Mouse (Mus musculus): ENCODE data around the gene Ankrd33. TPM values are rescaled to one million over a fixed set of nuclear protein-coding genes. Genes with fewer than 3 reads are reported as not detected.

Gene Ankrd33
- polyA plus RNA-seq (2021; fragmentation: Nextera tagmentation), result not detected in 2 replicates
- long read RNA-seq, experiment 1, result 0 reads
- long read RNA-seq, experiment 2, result 0 reads

GRCm38 (mm10) chr15:101115511-101116110, at the start of gene Ankrd33:
TSS of gene Ankrd33 (plus strand) at chr15:101115755.

GRCm38 (mm10) chr15:101077813-101078730, 37.5 kb upstream of the Ankrd33 start, which contains the start of gene Fignl2:
TSS of gene Fignl2 (minus strand) at chr15:101078567.

GRCm38 (mm10) chr15:101128181-101129089, 12.9 kb downstream of the Ankrd33 start, which contains the start of gene Acvrl1:
TSS of gene Acvrl1 (plus strand) at chr15:101128522.

Other genes with a start within 250 kb of the Ankrd33 start
- 16.0 and 35.0 TPM in 2 replicates for gene Scn8a, start 245.9 kb upstream of the Ankrd33 start, polyA plus RNA-seq (2021; fragmentation: Nextera tagmentation)
- not detected in 2 replicates for gene Gm47841, start 68.4 kb upstream of the Ankrd33 start, polyA plus RNA-seq (2021; fragmentation: Nextera tagmentation)
- gene Fignl2, start 37.2 kb upstream of the Ankrd33 start, polyA plus RNA-seq (2021; fragmentation: Nextera tagmentation), result 0.06 TPM in 1 of 2 replicates, not detected in the other
- 4.6 and 7.0 TPM in 2 replicates for gene Acvrl1, start 12.8 kb downstream of the Ankrd33 start, polyA plus RNA-seq (2021; fragmentation: Nextera tagmentation)
- 6.7 and 6.9 TPM in 2 replicates for gene Acvr1b, start 58.3 kb downstream of the Ankrd33 start, polyA plus RNA-seq (2021; fragmentation: Nextera tagmentation)
- gene Grasp, start 108.4 kb downstream of the Ankrd33 start, polyA plus RNA-seq (2021; fragmentation: Nextera tagmentation), result 5.3 and 56.5 TPM in 2 replicates
- 39.6 and 145 TPM in 2 replicates for gene Nr4a1, start 138.5 kb downstream of the Ankrd33 start, polyA plus RNA-seq (2021; fragmentation: Nextera tagmentation)
- gene Atg101, start 168.5 kb downstream of the Ankrd33 start, polyA plus RNA-seq (2021; fragmentation: Nextera tagmentation), result 65.5 and 70.6 TPM in 2 replicates
- 0.29 and 0.34 TPM in 2 replicates for gene 6030408B16Rik, start 177.5 kb downstream of the Ankrd33 start, polyA plus RNA-seq (2021; fragmentation: Nextera tagmentation)